Mouse (Mus musculus) bone marrow macrophage, adult 2 months (primary cell): Measurements from ENCODE around the gene Gcgr.

Source experiments
- CTCF ChIP-seq: IDR thresholded peaks from 2 replicates; pipeline ENCODE4 v1.5.1; 2012; ENCODE audit warnings: low read depth, mild to moderate bottlenecking, low read length, moderate library complexity
- POLR2A ChIP-seq: IDR thresholded peaks from 2 replicates; pipeline ENCODE4 v1.6.1; 2012; ENCODE audit warnings: mild to moderate bottlenecking, low read depth, low read length, borderline replicate concordance

GRCm38 (mm10) chr11:120520967-120521540 is 9.4 kb upstream of the Gcgr start:
- TF ChIP-seq POLR2A (no peak), CTCF (no peak)
